20 mouse cellular contexts compared by ENCODE assay signal in genomic region chr11:63926901-63927300, GRCm38 (mm10). TPM values are rescaled to one million over a fixed set of nuclear protein-coding genes. Genes with fewer than 3 reads are reported as not detected.
A peak's percentile ranks its signal among the peaks of the same experiment; 100 is the strongest.
DNase-seq lines count a peak whose midpoint lies in the region; ATAC-seq and TF ChIP-seq lines count a peak whose summit lies in the region.
"Had no signal": no experiment of that assay in that cellular context is flagged by ENCODE, and none has a peak within 500 bp of the region (broad histone marks: within the 10 kb centered on the region; RNA-seq: fewer than 3 reads in every experiment).

No protein-coding gene starts in this region.

- no peak overlapping the region for H3K9ac ChIP-seq in stomach, embryonic 14.5 days (replicated peaks; ENCODE audit: low read depth, low read length)
- H3K9ac ChIP-seq: embryonic facial prominence, embryonic 12.5 days; forebrain, embryonic 15.5 days; hindbrain, embryonic 13.5 days had no signal

- H3K4me2 ChIP-seq in stomach, embryonic 14.5 days (replicated peaks; ENCODE audit: low read depth, low read length), result no peak overlapping the region
- H3K4me2 ChIP-seq: embryonic facial prominence, embryonic 12.5 days; forebrain, embryonic 15.5 days; hindbrain, embryonic 13.5 days had no signal

- H3K27ac ChIP-seq in stomach, embryonic 14.5 days (ENCODE audit: low read length), result peak overlapping the region; percentile 33; the same call in 1 of the 2 replicates
- H3K27ac ChIP-seq in hindbrain, embryonic 10.5 days, result no peak overlapping the region
- no peak overlapping the region for H3K27ac ChIP-seq in layer of hippocampus, adult 2 months
- H3K27ac ChIP-seq: embryonic facial prominence, embryonic 12.5 days; forebrain, embryonic 15.5 days; heart, embryonic 10.5 days; hindbrain, embryonic 13.5 days; hindbrain, postnatal 0 days had no signal

- no peaks in the 10 kb centered on the region for H3K36me3 ChIP-seq in stomach, embryonic 14.5 days (ENCODE audit: control insufficient read depth, insufficient read depth, low read length)
- H3K36me3 ChIP-seq in hindbrain, embryonic 10.5 days, result no peaks in the 10 kb centered on the region
- H3K36me3 ChIP-seq: embryonic facial prominence, embryonic 12.5 days; forebrain, embryonic 15.5 days; heart, embryonic 10.5 days; hindbrain, embryonic 13.5 days had no signal

- H3K27me3 ChIP-seq in stomach, embryonic 14.5 days (ENCODE audit: control insufficient read depth, insufficient read depth, low read length), result 0 out of 2 replicates have a peak, but pooled peaks cover 6% of the 10 kb centered on the region
- peaks cover 59% of the 10 kb centered on the region for H3K27me3 ChIP-seq in hindbrain, embryonic 10.5 days (ENCODE audit: insufficient read depth, poor library complexity, severe bottlenecking)

- no peaks in the 10 kb centered on the region for H3K9me3 ChIP-seq in stomach, embryonic 14.5 days (ENCODE audit: control insufficient read depth, low read depth, low read length)
- H3K9me3 ChIP-seq in hindbrain, embryonic 10.5 days, result no peaks in the 10 kb centered on the region
- H3K9me3 ChIP-seq: embryonic facial prominence, embryonic 12.5 days; forebrain, embryonic 15.5 days; heart, embryonic 10.5 days; hindbrain, embryonic 13.5 days had no signal

- 79% methylated on average over 6 of the region's 6 CpGs for WGBS in stomach, embryonic 14.5 days
- WGBS in hindbrain, embryonic 10.5 days, result 75% methylated on average over 6 of the region's 6 CpGs

- ATAC-seq in stomach, embryonic 14.5 days (ENCODE audit: insufficient number of reproducible peaks, insufficient read depth, low FRiP score, low read depth), result no peak
- ATAC-seq: forebrain, embryonic 15.5 days; hindbrain, postnatal 0 days; Patski had no signal

- TF ChIP-seq CTCF in layer of hippocampus, adult 2 months (conservative IDR thresholded peaks at IDR 0.05), result no peak

- no peak overlapping the region for H3K4me3 ChIP-seq in stomach, embryonic 14.5 days (ENCODE audit: low read depth, low read length)
- H3K4me3 ChIP-seq in hindbrain, embryonic 10.5 days, result no peak overlapping the region
- H3K4me3 ChIP-seq in layer of hippocampus, adult 2 months, result no peak overlapping the region
- H3K4me3 ChIP-seq: embryonic facial prominence, embryonic 12.5 days; forebrain, embryonic 15.5 days; heart, embryonic 10.5 days; hindbrain, embryonic 13.5 days had no signal

- DNase-seq in thymus, postnatal 4 days, result peak; percentile 24
- no peak for DNase-seq in thymus, postnatal 36 days
- DNase-seq in R1 (ENCODE audit: low read depth, low spot score), result peak; percentile 87
- DNase-seq in hindbrain, embryonic 10.5 days (ENCODE audit: low spot score), result no peak
- DNase-seq in layer of hippocampus, adult 2 months (ENCODE audit: low spot score in 2 of 2), result no peak
- DNase-seq: adrenal gland, adult 8-10 months; adrenal gland, postnatal 36 days; cerebellum, adult 2 months; cerebellum, postnatal 14 days; gastrocnemius, postnatal 36 days; heart, adult 18-20 months; heart, postnatal 10 days; heart, postnatal 4 days had no signal

- peaks cover 11% of the 10 kb centered on the region; the same call in 1 of the 2 replicates for H3K4me1 ChIP-seq in stomach, embryonic 14.5 days (ENCODE audit: control insufficient read depth, insufficient read depth, low read length)
- peaks cover 40% of the 10 kb centered on the region for H3K4me1 ChIP-seq in hindbrain, embryonic 10.5 days (replicated peaks)

RNA-seq across cellular contexts. Expression of gene Hs3st3b1, which starts 4.8 kb away (rescaled TPM):
- polyA plus RNA-seq in stomach, embryonic 14.5 days (2014; fragmentation: Nextera tagmentation; extraction: Ambion mirVana), result 11.1 and 11.4 TPM in 2 replicates
- polyA plus RNA-seq in hindbrain, embryonic 10.5 days (2016; fragmentation: Nextera tagmentation; extraction: Ambion mirVana), result 13.1 and 13.4 TPM in 2 replicates
- total RNA-seq in layer of hippocampus, adult 2 months (2021), result under 1 TPM; 0.26 to 0.37 TPM

Comparison
In these comparisons a context has a peak if more than half of its experiments do, and no peak if none do; other contexts are left out.
1. DNase-seq: peak in thymus, postnatal 4 days (single experiment) and R1 (single experiment); none in thymus, postnatal 36 days (0 of 2), hindbrain, embryonic 10.5 days (single experiment) and layer of hippocampus, adult 2 months (0 of 2).